Mouse (Mus musculus): ENCODE measurements around the gene Ccer2. TPM values are rescaled to one million over a fixed set of nuclear protein-coding genes. Genes with fewer than 3 reads are reported as not detected.

Ccer2 gene
- total RNA-seq, 2 experiments from 2014 or later = 0.45 to 1.4 TPM

DNA sequence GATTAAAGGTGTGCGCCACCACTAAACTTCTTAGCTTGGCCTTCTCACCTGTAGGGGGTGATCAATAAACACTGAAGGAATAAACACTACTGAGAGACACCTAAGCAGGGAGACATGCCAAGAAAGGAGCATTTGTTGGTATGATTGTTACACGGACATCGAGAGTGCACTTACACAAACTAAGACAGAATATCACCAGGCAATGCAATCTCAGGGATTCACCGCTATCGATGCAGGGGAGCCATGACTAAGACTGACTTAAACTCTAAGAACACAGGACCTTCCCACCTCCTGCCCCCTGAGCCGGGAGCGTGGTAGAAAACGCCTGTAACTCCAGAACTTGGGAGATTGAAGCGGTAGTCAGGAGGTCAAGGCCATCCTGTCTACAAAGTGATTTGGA is 15.0 kb upstream of the Ccer2 start:
- intact Hi-C loops (cut with DNase I) = no loop called here
- no peak for DNase-seq (ENCODE audit: extremely low spot score in 1 of 2, low spot score in 2 of 2)

GRCm38 (mm10) chr7:28741368-28741708 is 14.6 kb upstream of the Ccer2 start:
- intact Hi-C loops (cut with DNase I) = no loop called here
- DNase-seq (ENCODE audit: extremely low spot score in 1 of 2, low spot score in 2 of 2) = no peak

DNA sequence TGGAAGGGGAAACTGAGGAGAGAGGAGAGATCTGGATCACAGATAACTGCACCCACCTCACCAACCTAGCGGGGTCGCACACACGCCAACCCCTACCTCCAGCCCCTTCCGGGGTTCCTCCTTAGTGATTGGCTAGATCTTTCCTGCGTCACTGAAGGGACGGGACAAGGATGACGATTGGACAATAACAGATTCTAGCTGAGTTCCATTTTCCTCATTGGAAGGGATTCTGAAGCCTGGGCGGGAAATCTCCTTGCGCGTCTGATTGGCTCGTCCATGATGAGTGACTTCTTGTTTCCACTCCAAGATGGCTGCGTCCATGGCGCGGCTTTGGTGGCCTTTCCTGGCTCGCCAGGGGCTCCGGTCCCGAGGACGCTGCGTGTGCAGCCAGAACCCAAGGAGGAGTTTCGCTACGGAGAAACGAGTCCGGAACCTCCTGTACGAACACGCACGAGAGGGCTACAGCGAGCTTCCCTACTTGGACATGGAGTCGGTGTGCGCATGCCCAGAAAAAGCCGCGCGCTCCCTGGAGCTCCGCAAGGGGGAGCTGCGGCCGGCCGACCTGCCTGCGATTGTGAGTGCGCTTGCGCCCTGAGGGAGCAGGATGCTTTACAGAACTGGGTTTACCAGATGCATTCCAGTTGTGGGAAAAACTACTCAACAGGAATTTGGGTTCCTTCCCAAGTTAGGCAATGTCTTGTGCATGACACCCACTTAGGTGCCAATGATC is 14.1 kb upstream of the Ccer2 start, which contains the start of the genes Mrps12 and Sars2:
TSS of gene Mrps12 (minus strand) at position 112 of the 730 bp plus-strand sequence.
TSS of gene Sars2 (plus strand) at position 284 of the 730 bp plus-strand sequence.
- DNase-seq (ENCODE audit: extremely low spot score in 1 of 2, low spot score in 2 of 2) = peak; percentile 93 to 98
- intact Hi-C loops (cut with DNase I) = no loop called here

DNA sequence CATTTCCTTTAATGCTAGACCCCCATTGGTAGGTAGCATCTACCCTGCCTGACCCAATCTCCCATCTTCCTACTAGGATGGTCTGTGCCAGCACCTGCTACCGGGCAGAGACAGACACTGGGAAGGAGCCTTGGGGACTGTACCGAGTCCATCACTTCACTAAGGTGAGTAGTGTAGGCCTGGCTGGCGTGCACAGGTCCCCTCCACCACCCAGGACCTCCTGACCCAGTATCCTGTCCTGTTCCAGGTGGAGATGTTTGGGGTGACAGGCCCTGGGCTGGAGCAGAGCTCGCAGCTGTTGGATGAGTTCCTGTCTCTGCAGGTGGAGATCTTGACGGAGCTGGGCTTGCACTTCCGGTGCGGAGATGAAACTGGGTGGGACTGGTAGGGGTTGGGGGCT is 6.0 kb upstream of the Ccer2 start:
- DNase-seq (ENCODE audit: extremely low spot score in 1 of 2, low spot score in 2 of 2) = no peak
- intact Hi-C loops (cut with DNase I) = no loop called here

DNA sequence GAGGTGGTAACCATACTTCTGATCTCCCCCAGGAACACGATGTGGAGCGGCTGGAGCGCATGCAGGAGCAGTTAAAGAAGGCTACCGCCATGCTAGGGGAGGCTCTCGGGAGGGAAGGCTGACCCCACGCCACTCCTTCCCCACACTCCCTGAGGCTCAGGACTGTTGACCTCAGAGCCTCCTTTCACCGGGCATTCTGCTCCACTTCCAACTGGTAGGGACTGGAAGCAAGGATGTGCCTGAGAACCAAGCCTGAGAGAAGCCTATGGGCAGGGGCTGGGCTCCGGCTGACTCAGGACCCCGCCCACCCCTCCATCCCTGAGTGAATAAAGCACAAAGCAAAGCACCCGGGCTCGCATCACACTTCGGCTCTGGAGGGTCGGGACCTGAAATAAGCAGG is 2.6 kb downstream of the Ccer2 start:
- DNase-seq (ENCODE audit: extremely low spot score in 1 of 2, low spot score in 2 of 2) = no peak
- intact Hi-C loops (cut with DNase I) = no loop called here

DNA sequence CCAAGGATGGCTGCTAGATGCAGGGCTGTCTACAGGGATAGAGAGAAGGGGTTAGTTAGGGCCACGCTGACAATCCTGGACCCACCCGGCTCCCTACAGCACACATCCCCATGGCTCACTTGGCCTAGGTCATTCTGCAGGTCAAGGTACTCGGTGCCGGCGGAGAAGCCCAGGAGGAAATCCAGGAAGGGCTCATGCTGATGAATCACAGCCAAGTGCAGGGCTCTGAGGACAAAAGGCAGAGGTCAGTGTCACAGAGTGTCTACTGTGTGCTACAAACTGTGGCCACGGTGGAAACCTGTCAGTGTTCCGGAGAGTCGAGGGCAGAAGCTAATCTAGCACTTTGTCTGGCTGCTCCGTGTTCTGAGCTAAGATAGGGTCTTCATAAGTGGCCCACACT is 5.9 kb downstream of the Ccer2 start:
- intact Hi-C loops (cut with DNase I) = no loop called here

GRCm38 (mm10) chr7:28765211-28765610 is 9.2 kb downstream of the Ccer2 start:
- intact Hi-C loops (cut with DNase I) = no loop called here
- no peak for DNase-seq (ENCODE audit: extremely low spot score in 1 of 2, low spot score in 2 of 2)

More for the DNA sequence above, 5.9 kb downstream of the Ccer2 start:
- DNase-seq (ENCODE audit: extremely low spot score in 1 of 2, low spot score in 2 of 2) = no peak

DNA sequence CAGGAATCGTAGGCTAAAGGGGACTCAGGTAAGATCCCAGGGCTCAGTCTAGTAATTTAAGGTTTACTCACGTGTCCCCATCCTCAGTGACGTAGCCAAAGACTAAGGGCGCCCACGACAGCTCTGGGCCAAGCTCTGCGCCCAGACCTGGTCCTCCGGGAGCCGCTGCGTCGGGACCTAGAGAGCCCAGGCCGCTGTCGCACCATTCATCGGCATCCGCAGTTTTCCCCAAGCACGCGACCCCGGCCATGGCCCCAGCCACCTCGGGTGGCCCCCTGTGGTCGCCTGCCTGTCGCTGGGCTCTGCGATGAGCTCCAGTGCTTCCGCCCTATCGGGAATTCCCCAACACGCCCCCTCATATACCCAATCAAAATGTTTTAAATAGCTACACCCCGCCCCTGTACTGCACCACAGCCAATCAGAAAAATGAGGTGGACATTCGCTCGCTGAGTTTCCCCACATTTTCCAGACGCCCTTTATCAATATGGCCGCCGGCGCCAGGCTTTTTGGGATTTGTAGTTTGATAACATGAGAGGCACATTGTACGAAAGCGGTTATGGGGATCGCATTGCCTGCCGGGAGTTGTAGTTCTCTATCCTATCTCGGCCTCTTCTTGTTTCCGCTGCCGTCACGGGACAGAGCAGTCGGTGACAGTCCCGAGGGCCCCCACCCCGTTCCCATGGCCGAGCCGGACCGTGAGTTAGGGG is 10.4 kb downstream of the Ccer2 start, which contains the start of gene Sirt2:
TSS of gene Sirt2 (plus strand) at position 563 of the 707 bp plus-strand sequence.
- intact Hi-C loops (cut with DNase I) = no loop called here

GRCm38 (mm10) chr7:28766910-28767309 is 10.9 kb downstream of the Ccer2 start:
- intact Hi-C loops (cut with DNase I) = no loop called here
- DNase-seq (ENCODE audit: extremely low spot score in 1 of 2, low spot score in 2 of 2) = no peak

More for the DNA sequence above, 10.4 kb downstream of the Ccer2 start, which contains the start of gene Sirt2:
- DNase-seq (ENCODE audit: extremely low spot score in 1 of 2, low spot score in 2 of 2) = peak; percentile 97 to 99

- no peak for DNase-seq (ENCODE audit: extremely low spot score in 1 of 2, low spot score in 2 of 2)
- intact Hi-C loops (cut with DNase I) = no loop called here
Measured at GRCm38 (mm10) chr7:28767462-28767965, 11.5 kb downstream of the Ccer2 start, which contains the start of gene Nfkbib. Gene Nfkbib, minus strand, starts transcription at chr7:28767512.

- intact Hi-C loops (cut with DNase I) = no loop called here
- DNase-seq (ENCODE audit: extremely low spot score in 1 of 2, low spot score in 2 of 2) = no peak
Measured at GRCm38 (mm10) chr7:28769414-28769958, 13.5 kb downstream of the Ccer2 start.

- intact Hi-C loops (cut with DNase I) = no loop called here
- no peak for DNase-seq (ENCODE audit: extremely low spot score in 1 of 2, low spot score in 2 of 2)
Measured at GRCm38 (mm10) chr7:28770309-28770708, 14.3 kb downstream of the Ccer2 start.

DNA sequence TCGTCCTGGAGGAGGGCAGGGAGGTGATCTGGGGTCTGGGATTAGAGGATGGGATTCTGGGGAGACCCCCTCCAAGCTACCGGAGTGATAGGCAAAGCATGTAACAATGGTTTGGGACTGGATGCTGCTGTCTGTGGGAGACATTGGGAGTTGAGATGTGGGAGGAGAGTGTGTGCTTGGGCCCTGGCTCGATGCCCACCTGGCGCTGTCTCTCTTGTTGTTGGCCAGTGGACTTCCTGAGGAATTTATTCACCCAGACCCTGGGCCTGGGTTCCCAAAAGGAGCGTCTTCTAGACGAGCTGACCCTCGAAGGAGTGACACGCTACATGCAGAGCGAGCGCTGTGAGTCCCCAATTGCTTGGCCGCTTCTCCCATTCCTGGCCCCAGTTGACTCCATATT is 15.9 kb downstream of the Ccer2 start:
- peak in 1 of 2 experiments; percentile 65 for DNase-seq (ENCODE audit: extremely low spot score in 1 of 2, low spot score in 2 of 2)
- intact Hi-C loops (cut with DNase I) = no loop called here

- intact Hi-C loops (cut with DNase I) = no loop called here
- DNase-seq (ENCODE audit: extremely low spot score in 1 of 2, low spot score in 2 of 2) = no peak
Measured at GRCm38 (mm10) chr7:28773163-28773562, 17.2 kb downstream of the Ccer2 start.

GRCm38 (mm10) chr7:28774164-28774563 is 18.2 kb downstream of the Ccer2 start:
- intact Hi-C loops (cut with DNase I) = no loop called here
- peak in 1 of 2 experiments; percentile 63 for DNase-seq (ENCODE audit: extremely low spot score in 1 of 2, low spot score in 2 of 2)

DNA sequence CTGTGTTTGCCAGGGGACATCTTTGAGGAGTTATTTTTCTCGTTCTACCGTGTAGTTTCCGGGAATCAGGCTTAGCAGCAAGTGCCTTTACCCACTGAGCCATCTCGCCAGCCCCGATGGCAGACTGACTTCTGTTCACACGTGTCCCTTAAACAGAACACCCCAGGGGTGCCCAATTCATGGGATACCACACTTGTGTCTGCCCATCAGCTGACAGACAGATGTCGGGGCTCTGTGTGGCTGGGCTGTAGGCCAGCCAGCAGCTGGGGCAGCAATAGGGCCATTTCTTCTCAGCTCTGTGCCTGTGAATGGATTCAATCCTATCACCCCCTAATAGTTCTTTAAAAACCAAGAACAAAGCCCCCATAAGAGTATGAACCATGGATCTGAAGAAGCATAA is 19.2 kb downstream of the Ccer2 start:
- intact Hi-C loops (cut with DNase I) = no loop called here
- no peak for DNase-seq (ENCODE audit: extremely low spot score in 1 of 2, low spot score in 2 of 2)

GRCm38 (mm10) chr7:28778825-28779224 is 22.9 kb downstream of the Ccer2 start:
- DNase-seq (ENCODE audit: extremely low spot score in 1 of 2, low spot score in 2 of 2) = peak in 1 of 2 experiments; percentile 43
- intact Hi-C loops (cut with DNase I) = no loop called here

GRCm38 (mm10) chr7:28780067-28780658 is 24.2 kb downstream of the Ccer2 start:
- intact Hi-C loops (cut with DNase I) = loop anchor here (5.0 to 10.0 kb wide), 2 partner anchors 185 to 257 kb away; partner anchors contain the start of gene Actn4
- peak; percentile 84 to 91 for DNase-seq (ENCODE audit: extremely low spot score in 1 of 2, low spot score in 2 of 2)

GRCm38 (mm10) chr7:28780857-28781256 is 24.9 kb downstream of the Ccer2 start:
- DNase-seq (ENCODE audit: extremely low spot score in 1 of 2, low spot score in 2 of 2) = peak; percentile 40 to 54
- intact Hi-C loops (cut with DNase I) = loop anchor here (5.0 to 10.0 kb wide), 2 partner anchors 184 to 256 kb away; partner anchors contain the start of gene Actn4

Data from left cerebral cortex, postnatal 10 days (tissue).